ENCODE assay signal across 30 mouse cellular contexts in genomic region chr1:88661209-88661608, GRCm38 (mm10). TPM values are rescaled to one million over a fixed set of nuclear protein-coding genes. Genes with fewer than 3 reads are reported as not detected.
DNase-seq lines count a peak whose midpoint lies in the region; ATAC-seq and TF ChIP-seq lines count a peak whose summit lies in the region.
"Had no signal": no experiment of that assay in that cellular context is flagged by ENCODE, and none has a peak within 500 bp of the region (broad histone marks: within the 10 kb centered on the region; RNA-seq: fewer than 3 reads in every experiment).

No protein-coding gene starts in this region.

- no peaks in the 10 kb centered on the region for H3K79me3 ChIP-seq in C2C12 (ENCODE audit: low read depth)

- no peak overlapping the region for H3ac ChIP-seq in C2C12 (ENCODE audit: control insufficient read depth, insufficient read length, low read depth)

- no peak overlapping the region for H3K4me3 ChIP-seq in C2C12 (ENCODE audit: insufficient read depth, poor library complexity, severe bottlenecking)
- H3K4me3 ChIP-seq: embryonic facial prominence, embryonic 10.5 days; embryonic facial prominence, embryonic 15.5 days; forebrain, embryonic 13.5 days; kidney, embryonic 15.5 days; layer of hippocampus, adult 2 months; limb, embryonic 10.5 days; limb, embryonic 15.5 days; liver, embryonic 13.5 days; midbrain, embryonic 12.5 days; stomach, embryonic 15.5 days had no signal

- peak; percentile 54 for ATAC-seq in inflammation-experienced regulatory T-cells, adult 6 months
- ATAC-seq: forebrain, embryonic 13.5 days had no signal

- no peaks in the 10 kb centered on the region for H3K79me2 ChIP-seq in C2C12 (ENCODE audit: control insufficient read depth, insufficient read depth)

- DNase-seq in NIH3T3 (ENCODE audit: low read depth) = peak; percentile 41
- DNase-seq in left cerebral cortex, adult 18-20 months (ENCODE audit: low spot score in 2 of 2) = no peak
- no peak for DNase-seq in layer of hippocampus, postnatal 10 days (ENCODE audit: low spot score in 2 of 2)
- DNase-seq in testis, postnatal 10 days (ENCODE audit: low spot score) = no peak
- DNase-seq in heart, postnatal 4 days = no peak
- DNase-seq: adrenal gland, adult 8-10 months; cerebellum, adult 8-10 months; cerebellum, postnatal 25 days; gastrocnemius, postnatal 14 days; heart, adult 11 months; heart, postnatal 36 days; kidney, adult 18-20 months; kidney, postnatal 25 days; liver, embryonic 13.5 days; lung, adult 2 months; retina, postnatal 1 day; right cerebral cortex, postnatal 25 days; thymus, postnatal 25 days had no signal

- H3K36me3 ChIP-seq in C2C12 (ENCODE audit: control insufficient read depth, insufficient read depth) = no peaks in the 10 kb centered on the region
- H3K36me3 ChIP-seq: embryonic facial prominence, embryonic 10.5 days; embryonic facial prominence, embryonic 15.5 days; G1E; kidney, embryonic 15.5 days; limb, embryonic 10.5 days; limb, embryonic 15.5 days; liver, embryonic 13.5 days; midbrain, embryonic 12.5 days; stomach, embryonic 15.5 days had no signal

- TF ChIP-seq CTCF in C2C12 (IDR thresholded peaks at IDR 0.05; ENCODE audit: control insufficient read depth, insufficient read depth, insufficient read length) = no peak

- H3K27me3 ChIP-seq in C2C12 (ENCODE audit: control insufficient read depth, insufficient read depth, insufficient read length) = no peaks in the 10 kb centered on the region
- H3K27me3 ChIP-seq: embryonic facial prominence, embryonic 15.5 days; forebrain, embryonic 13.5 days; kidney, embryonic 15.5 days; limb, embryonic 15.5 days; liver, embryonic 13.5 days; midbrain, embryonic 12.5 days; stomach, embryonic 15.5 days had no signal

TF ChIP-seq in C2C12, 6 proteins besides CTCF, POLR2A, EP300 and RAD21:
- TF ChIP-seq MYOD1 (IDR thresholded peaks at IDR 0.05; ENCODE audit: control insufficient read depth, insufficient read length, low read depth) (no peak), CEBPB (IDR thresholded peaks at IDR 0.05; ENCODE audit: low read depth) (peak; percentile 75), FOSL1 (IDR thresholded peaks at IDR 0.05; ENCODE audit: insufficient read depth, low read length, poor library complexity, severe bottlenecking) (no peak), MYOG (IDR thresholded peaks at IDR 0.05; ENCODE audit: control insufficient read depth, extremely low read depth, insufficient read length) (no peak)

RNA-seq across cellular contexts. Expression of gene Arl4c, which starts 40.8 kb away (rescaled TPM):
- 81.3 TPM for polyA plus RNA-seq in C2C12 (2012; fragmentation: generic; extraction: Trizol)
- 10 to 100 TPM in 2 of 3 experiments, 1 to 10 TPM in 1; 9.6 to 20.2 (median 12.6) TPM for polyA plus RNA-seq in inflammation-experienced regulatory T-cells, adult 6 months (2017; shearing (Covaris generic))
- total RNA-seq in left cerebral cortex, adult 18-20 months (2021) = 10 to 100 TPM; 37.8 to 40.1 TPM
- total RNA-seq in layer of hippocampus, postnatal 10 days (2021) = 10 to 100 TPM; 52.3 to 52.5 TPM
- 10 to 100 TPM; 33.0 to 34.9 TPM for total RNA-seq in heart, postnatal 4 days (2021)
- polyA plus RNA-seq: G1E had no signal
